Mouse (Mus musculus) forebrain, postnatal 0 days (tissue): ENCODE results near the gene Tnni2. TPM values are rescaled to one million over a fixed set of nuclear protein-coding genes. Genes with fewer than 3 reads are reported as not detected.

ENCODE experiments used
- ATAC-seq: fragments of 200-750 bp; cut with Nextera tagmentation; 2 replicates; pipeline ENCODE4 v1.8.0; 2017; ENCODE audit warnings: mild to moderate bottlenecking, moderate library complexity
- DNase-seq: peaks from one replicate; pipeline ENCODE4 v3.0.0-alpha.2; 2015
- H3K27ac ChIP-seq: fragments of 300-500 bp; sonication (generic); 2 replicates; pipeline ENCODE4 v1.5.1; 2014; ENCODE audit warnings: low read depth, mild to moderate bottlenecking, antibody characterized with exemption, low read length, moderate library complexity, mixed read lengths
- H3K27me3 ChIP-seq: fragments of 300-500 bp; sonication (generic); 2 replicates; pipeline ENCODE4 v1.6.1; 2014; ENCODE audit warnings: mild to moderate bottlenecking, low read length, mixed read lengths; ENCODE audit not compliant: insufficient read depth
- H3K36me3 ChIP-seq: fragments of 300-500 bp; sonication (generic); 2 replicates; pipeline ENCODE4 v1.6.1; 2014; ENCODE audit warnings: mild to moderate bottlenecking, moderate library complexity; ENCODE audit not compliant: insufficient read depth
- H3K4me1 ChIP-seq: fragments of 300-500 bp; sonication (generic); 2 replicates; pipeline ENCODE4 v1.6.1; 2014; ENCODE audit warnings: antibody characterized with exemption; ENCODE audit not compliant: insufficient read depth
- H3K4me2 ChIP-seq: fragments of 300-500 bp; sonication (generic); 2 replicates; pipeline ENCODE4 v1.6.1; 2014; ENCODE audit warnings: low read depth, mild to moderate bottlenecking, moderate library complexity
- H3K4me3 ChIP-seq: fragments of 300-500 bp; sonication (generic); 2 replicates; pipeline ENCODE4 v1.5.1; 2014; ENCODE audit warnings: low read depth, low read length, mixed read lengths
- H3K9ac ChIP-seq: fragments of 300-500 bp; sonication (generic); 2 replicates; pipeline ENCODE4 v1.6.1; 2014; ENCODE audit warnings: mild to moderate bottlenecking
- H3K9me3 ChIP-seq: fragments of 300-500 bp; sonication (generic); 2 replicates; pipeline ENCODE4 v1.6.1; 2016; ENCODE audit warnings: low read length
- CTCF ChIP-seq: sonication (generic); IDR thresholded peaks from 2 replicates; pipeline ENCODE4 v1.5.1; 2016; ENCODE audit warnings: antibody characterized with exemption, control low read depth, low read depth
- WGBS: fragments of 180-500 bp; shearing (Covaris S2); extraction: QIAGEN DNeasy Blood & Tissue Kit; methylation state at CpG from one replicate; pipeline ENCODE4 v1.1.7; 2014; 5-methylcytosine and 5-hydroxymethylcytosine counted together
- polyA plus RNA-seq: library from polyadenylated mRNA; unstranded; fragments of >200 nt; fragmentation: Nextera tagmentation; extraction: Ambion mirVana; gene quantifications from 2 replicates; pipeline ENCODE4 v1.2.1, GENCODE M21; 2015
- total RNA-seq: library from RNA; depleted of rRNA; stranded (reverse); fragments of >200 nt; gene quantifications from 2 replicates; pipeline ENCODE4 v1.2.3, GENCODE M21; 2014

Tnni2 gene
- total and polyA plus RNA-seq, 2 experiments from 2014 or later = 0.21 to 0.33 TPM

GRCm38 (mm10) chr7:142439966-142440365 lies 1.6 kb upstream of the Tnni2 start:
- Histone ChIP-seq H3K27me3 (no peaks in the 10 kb centered on the region), H3K4me1 (no peaks in the 10 kb centered on the region), H3K27ac (no peak overlapping the region), H3K4me3 (no peak overlapping the region), H3K36me3 (no peaks in the 10 kb centered on the region), H3K9ac (no peak overlapping the region), H3K4me2 (no peak overlapping the region), H3K9me3 (no peaks in the 10 kb centered on the region)
- TF ChIP-seq CTCF = no peak
- DNase-seq = no peak
- WGBS = 76% methylated on average over 14 of the region's 14 CpGs
- no peak for ATAC-seq

- H3K27me3 ChIP-seq = no peaks in the 10 kb centered on the region
- peak; percentile 50 for DNase-seq
- H3K36me3 ChIP-seq = no peaks in the 10 kb centered on the region
- no peak overlapping the region for H3K4me2 ChIP-seq
- no peak overlapping the region for H3K4me3 ChIP-seq
- H3K4me1 ChIP-seq = no peaks in the 10 kb centered on the region
- H3K27ac ChIP-seq = no peak overlapping the region
- H3K9ac ChIP-seq = no peak overlapping the region
- ATAC-seq = peak; percentile 74
- WGBS = 67% methylated on average over 5 of the region's 5 CpGs
- TF ChIP-seq CTCF = peak; percentile 69
- no peaks in the 10 kb centered on the region for H3K9me3 ChIP-seq
These were observed 922 bp upstream of the Tnni2 start for GRCm38 (mm10) chr7:142440657-142441114.

GRCm38 (mm10) chr7:142442081-142442907 lies 686 bp downstream of the Tnni2 start:
- H3K4me3 ChIP-seq = no peak overlapping the region
- H3K9ac ChIP-seq = no peak overlapping the region
- no peaks in the 10 kb centered on the region for H3K36me3 ChIP-seq
- H3K9me3 ChIP-seq = no peaks in the 10 kb centered on the region
- no peak for TF ChIP-seq CTCF
- DNase-seq (no peak), ATAC-seq (no peak)
- WGBS = 86% methylated on average over 9 of the region's 9 CpGs
- no peaks in the 10 kb centered on the region for H3K27me3 ChIP-seq
- H3K4me1 ChIP-seq = no peaks in the 10 kb centered on the region
- H3K4me2 ChIP-seq = no peak overlapping the region
- no peak overlapping the region for H3K27ac ChIP-seq

GRCm38 (mm10) chr7:142442908-142443420 lies 1.4 kb downstream of the Tnni2 start:
- Histone ChIP-seq H3K4me2 (no peak overlapping the region), H3K36me3 (no peaks in the 10 kb centered on the region), H3K27me3 (no peaks in the 10 kb centered on the region), H3K9ac (no peak overlapping the region), H3K27ac (no peak overlapping the region), H3K4me1 (no peaks in the 10 kb centered on the region), H3K4me3 (no peak overlapping the region), H3K9me3 (no peaks in the 10 kb centered on the region)
- DNase-seq = no peak
- TF ChIP-seq CTCF = no peak
- ATAC-seq = no peak
- WGBS = 93% methylated on average over 7 of the region's 7 CpGs

GRCm38 (mm10) chr7:142443474-142443873 lies 1.9 kb downstream of the Tnni2 start:
- TF ChIP-seq CTCF = no peak
- ATAC-seq = no peak

GRCm38 (mm10) chr7:142444171-142444570 lies 2.6 kb downstream of the Tnni2 start:
- ATAC-seq (no peak), DNase-seq (no peak)
- no peak overlapping the region for H3K4me2 ChIP-seq
- 89% methylated on average over 6 of the region's 6 CpGs for WGBS
- H3K27me3 ChIP-seq = no peaks in the 10 kb centered on the region
- H3K4me3 ChIP-seq = no peak overlapping the region
- no peak overlapping the region for H3K9ac ChIP-seq
- H3K4me1 ChIP-seq = no peaks in the 10 kb centered on the region
- H3K9me3 ChIP-seq = no peaks in the 10 kb centered on the region
- no peaks in the 10 kb centered on the region for H3K36me3 ChIP-seq
- TF ChIP-seq CTCF = no peak
- H3K27ac ChIP-seq = no peak overlapping the region

More at GRCm38 (mm10) chr7:142443474-142443873, 1.9 kb downstream of the Tnni2 start:
- 87% methylated on average over 5 of the region's 5 CpGs for WGBS
- H3K27me3 ChIP-seq = no peaks in the 10 kb centered on the region
- no peak overlapping the region for H3K9ac ChIP-seq
- no peak for DNase-seq
- no peak overlapping the region for H3K4me2 ChIP-seq
- H3K36me3 ChIP-seq = no peaks in the 10 kb centered on the region
- no peak overlapping the region for H3K27ac ChIP-seq
- H3K4me3 ChIP-seq = no peak overlapping the region
- no peaks in the 10 kb centered on the region for H3K4me1 ChIP-seq
- no peaks in the 10 kb centered on the region for H3K9me3 ChIP-seq

GRCm38 (mm10) chr7:142445324-142445723 lies 3.7 kb downstream of the Tnni2 start:
- ATAC-seq = no peak
- H3K9me3 ChIP-seq = no peaks in the 10 kb centered on the region
- H3K36me3 ChIP-seq = no peaks in the 10 kb centered on the region
- no peak overlapping the region for H3K4me3 ChIP-seq
- H3K27ac ChIP-seq = no peak overlapping the region
- no peak for DNase-seq
- H3K9ac ChIP-seq = no peak overlapping the region
- no peak overlapping the region for H3K4me2 ChIP-seq
- no peak for TF ChIP-seq CTCF
- no peaks in the 10 kb centered on the region for H3K4me1 ChIP-seq
- WGBS = 91% methylated on average over 6 of the region's 6 CpGs
- H3K27me3 ChIP-seq = no peaks in the 10 kb centered on the region
